Mouse (Mus musculus) thymus, postnatal 10 days (tissue): ENCODE measurements around the gene Apon.
"Not testable (repeated sequence)": the region's sequence is repeated elsewhere in the genome, so short reads cannot be mapped to it uniquely, and the experiment has no call there.

Experiments
- DNase-seq, 2 experiments: peaks; one replicate each; pipeline ENCODE4 v3.0.0; 2021; ENCODE audit warnings: low spot score in 2 of 2

Apon gene

GRCm38 (mm10) chr10:128232420-128232985, 21.4 kb upstream of the Apon start:
- peak; percentile 52 to 79 for DNase-seq

DNA sequence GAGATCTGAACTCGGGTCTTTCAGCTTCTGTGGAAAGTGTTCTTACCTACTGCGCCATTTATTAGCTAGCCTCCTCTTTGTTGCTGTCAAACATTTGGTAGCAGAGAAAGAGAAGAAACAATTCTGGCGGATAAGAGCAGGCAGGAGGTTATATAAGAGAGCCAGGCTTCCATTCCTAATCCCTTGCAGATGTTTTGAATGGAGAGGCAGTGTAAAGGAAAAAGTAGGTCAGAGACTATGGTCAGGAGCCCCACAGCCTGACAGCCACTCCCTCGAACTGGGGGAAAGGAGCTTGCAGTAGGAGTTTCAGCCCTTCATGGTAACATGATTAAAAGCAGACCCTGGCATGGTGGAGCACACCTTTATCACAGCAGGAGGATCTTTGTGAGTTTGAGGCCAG, 17.6 kb upstream of the Apon start:
- no peak for DNase-seq

- no peak for DNase-seq
Measured at GRCm38 (mm10) chr10:128237807-128238480, 16.0 kb upstream of the Apon start.

DNA sequence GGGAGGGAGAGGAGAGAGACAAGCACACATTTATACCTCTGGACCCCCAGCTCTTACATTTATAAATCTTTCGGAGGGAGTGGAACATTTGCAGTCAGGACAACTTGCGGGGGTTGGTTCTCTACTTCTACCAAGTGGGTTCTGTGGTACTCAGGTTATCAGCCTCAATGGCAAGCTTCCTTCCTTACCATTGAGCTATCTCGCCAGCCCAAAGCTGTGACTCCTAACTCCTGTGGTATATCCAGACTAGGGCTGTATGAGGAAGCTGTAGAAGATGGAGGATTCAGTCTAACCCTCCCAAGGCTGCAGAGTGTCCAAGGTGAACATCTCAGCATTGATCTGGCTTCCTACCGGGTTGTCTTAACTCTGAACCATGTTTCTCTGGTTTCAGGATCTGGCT, 14.8 kb upstream of the Apon start:
- no peak for DNase-seq

- DNase-seq, result no peak
Measured at GRCm38 (mm10) chr10:128240131-128240530, 13.8 kb upstream of the Apon start.

DNA sequence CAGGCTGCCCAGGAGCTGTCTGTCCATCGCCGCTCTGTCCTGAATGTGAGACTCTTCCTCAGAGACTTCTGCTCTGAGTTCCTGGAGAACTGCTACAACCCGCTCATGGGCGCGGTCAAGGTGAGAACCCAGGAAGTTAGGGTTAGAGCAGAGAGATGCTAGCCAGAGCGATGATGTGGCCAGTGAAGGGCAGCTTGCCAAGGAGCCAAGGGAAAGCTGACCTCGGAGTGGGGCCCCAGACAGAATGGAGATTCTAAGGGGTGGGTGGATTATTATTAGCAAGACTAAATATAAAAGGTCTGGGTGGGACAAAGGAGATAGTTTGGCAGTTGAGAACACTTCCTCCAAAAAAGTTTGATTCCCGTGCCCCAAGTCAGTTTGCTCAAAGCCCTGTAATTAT, 10.6 kb upstream of the Apon start:
- no peak for DNase-seq

GRCm38 (mm10) chr10:128244121-128244520, 9.8 kb upstream of the Apon start:
- no peak for DNase-seq

- DNase-seq, result no peak
Measured at GRCm38 (mm10) chr10:128247020-128247732, 6.7 kb upstream of the Apon start.

GRCm38 (mm10) chr10:128250565-128250964, 3.3 kb upstream of the Apon start:
- DNase-seq, result no peak

GRCm38 (mm10) chr10:128255925-128256324, 2.0 kb downstream of the Apon start:
- DNase-seq, result no peak

GRCm38 (mm10) chr10:128256328-128256727, 2.4 kb downstream of the Apon start:
- no peak for DNase-seq

- no peak for DNase-seq
Measured at GRCm38 (mm10) chr10:128258953-128259352, 5.1 kb downstream of the Apon start.

DNA sequence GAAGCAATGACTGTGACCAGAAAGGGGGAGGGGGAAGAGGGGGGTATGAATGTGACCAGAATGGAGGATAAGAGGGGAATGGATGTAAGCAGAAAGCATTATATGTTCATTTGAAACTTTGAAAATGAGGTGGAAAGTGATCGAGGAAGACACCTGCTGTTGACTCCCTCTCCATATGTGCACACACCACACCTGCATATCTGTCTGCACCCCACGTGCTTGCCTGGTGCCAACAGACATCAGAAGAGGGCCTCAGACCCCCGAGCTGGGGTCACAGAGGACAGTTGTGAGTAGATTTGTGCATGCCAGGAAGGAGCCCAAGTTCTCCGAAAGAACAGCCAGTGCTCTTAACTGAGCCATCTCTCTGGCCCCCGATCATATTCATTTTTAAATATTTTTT, 6.0 kb downstream of the Apon start:
- no peak for DNase-seq

- DNase-seq, result not testable (repeated sequence)
Measured at GRCm38 (mm10) chr10:128260376-128260775, 6.5 kb downstream of the Apon start.

DNA sequence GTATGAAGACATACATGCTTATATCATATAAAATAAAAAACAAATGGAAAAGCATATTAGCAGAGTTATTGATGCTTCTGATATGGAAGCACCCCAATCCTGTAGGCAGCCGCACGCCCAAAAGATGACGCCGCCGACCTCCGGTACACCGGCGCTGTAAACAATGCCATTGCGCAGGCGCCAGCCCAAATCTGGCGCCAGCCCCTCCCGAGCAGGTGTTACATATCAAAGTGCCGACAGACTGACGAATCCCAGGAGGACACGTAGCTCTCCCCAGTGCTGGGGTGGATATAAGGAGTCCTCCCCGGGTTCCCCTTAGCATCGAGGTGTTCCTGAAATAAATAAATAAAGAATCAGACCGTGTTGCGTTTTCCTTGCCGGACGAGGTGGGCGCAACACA, 8.4 kb downstream of the Apon start:
- no peak for DNase-seq

DNA sequence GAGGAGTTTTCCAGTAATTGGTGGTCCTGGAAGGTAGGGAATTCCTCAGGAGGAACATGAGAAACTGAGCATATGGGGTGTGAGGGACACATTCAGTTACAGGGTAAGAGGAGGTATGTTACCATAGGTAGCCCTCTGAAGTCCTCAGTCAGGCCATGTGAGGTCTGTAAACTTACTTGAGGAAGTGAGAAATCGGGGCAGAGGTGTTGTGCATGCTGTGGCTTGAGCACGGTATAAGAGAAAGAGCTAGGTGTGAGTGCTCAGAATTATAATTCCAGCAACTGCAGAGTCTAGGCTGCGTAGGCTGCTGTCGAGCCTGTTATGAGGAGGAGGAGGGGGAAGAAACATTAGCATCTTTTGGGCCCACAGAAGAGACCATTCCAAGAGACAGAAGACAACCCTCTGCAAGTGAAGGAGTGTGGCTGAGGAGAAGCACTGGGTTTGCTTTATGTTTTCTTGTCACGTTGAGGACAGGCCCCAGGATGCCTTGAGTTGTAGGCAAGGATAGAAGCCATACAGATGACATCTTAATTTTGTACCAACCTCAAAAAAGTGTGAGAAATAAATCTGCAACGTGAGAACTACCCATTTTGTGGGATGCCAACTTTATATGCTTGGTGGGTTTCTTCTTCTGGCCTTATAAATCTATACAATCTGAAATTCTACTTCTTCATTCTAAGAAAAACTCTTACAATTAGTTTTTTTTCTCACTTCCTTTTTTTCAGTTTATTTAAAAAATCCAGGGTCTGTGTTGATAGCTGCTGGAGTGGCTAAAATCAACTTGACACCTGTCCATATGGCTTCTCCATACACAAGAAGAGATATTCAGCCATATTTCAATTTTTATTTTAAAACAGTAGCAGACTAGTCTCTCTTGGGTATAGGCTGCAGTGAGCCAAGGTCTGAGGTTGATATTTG, 9.8 kb downstream of the Apon start:
- DNase-seq, result no peak

- DNase-seq, result no peak
Measured at GRCm38 (mm10) chr10:128268371-128268770, 14.5 kb downstream of the Apon start, which contains the start of gene Apof. Gene Apof (plus strand): TSS chr10:128268671.

DNA sequence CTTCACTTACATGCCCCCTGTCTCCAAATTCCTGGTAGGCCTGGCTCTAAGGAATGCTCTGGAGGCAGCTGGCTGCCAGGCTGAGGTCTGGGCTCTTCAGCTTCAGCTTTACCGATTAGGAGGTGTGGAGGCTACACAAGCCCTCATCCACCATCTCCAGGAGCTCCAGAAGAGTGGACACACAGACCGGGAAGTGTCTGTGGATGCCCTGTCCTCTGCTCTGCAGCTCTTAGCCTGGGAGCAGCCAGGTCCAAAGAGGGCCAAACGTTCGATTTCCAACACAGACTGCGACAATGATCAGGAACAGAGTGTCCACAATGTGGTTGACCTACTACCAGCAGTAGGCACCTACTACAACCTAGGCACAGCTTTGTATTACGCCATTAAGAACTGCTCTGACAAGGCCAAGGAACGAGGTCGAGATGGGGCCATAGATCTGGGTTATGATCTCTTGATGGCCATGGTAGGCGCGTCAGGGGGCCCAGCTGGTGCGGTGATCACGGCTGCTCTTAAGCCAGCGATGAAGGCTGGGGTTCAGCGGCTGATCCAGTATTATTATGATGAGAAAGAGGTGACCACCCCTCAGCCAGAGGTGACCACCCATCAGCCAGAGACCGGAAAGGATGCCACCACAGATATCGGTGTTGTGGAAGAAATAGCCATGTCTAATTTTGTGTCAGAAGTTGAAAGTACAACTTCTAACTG, 15.5 kb downstream of the Apon start:
- DNase-seq, result no peak

- peak; percentile 92 to 94 for DNase-seq
Measured at GRCm38 (mm10) chr10:128270287-128270841, 16.5 kb downstream of the Apon start, which contains the start of gene Stat2. Gene Stat2 (plus strand): TSS chr10:128270559.

DNA sequence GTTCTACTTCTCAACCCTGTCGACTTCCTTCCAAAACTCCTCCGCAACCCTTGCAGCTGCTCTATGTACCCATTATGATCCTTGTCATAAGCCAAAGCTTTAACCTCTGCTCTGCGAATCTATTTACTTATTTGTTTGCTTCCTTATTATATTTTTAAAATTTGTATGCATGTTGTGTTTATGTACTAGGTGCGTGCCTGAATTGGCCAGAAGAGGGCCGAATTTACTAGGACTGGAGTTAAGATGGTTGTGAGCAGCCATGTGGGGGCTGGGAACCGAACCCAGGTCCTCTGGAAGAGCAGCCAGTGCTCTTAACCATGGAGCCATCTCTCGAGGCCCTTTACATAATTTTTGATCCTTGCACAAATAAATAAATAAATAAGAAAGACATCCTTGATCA, 17.0 kb downstream of the Apon start:
- DNase-seq, result no peak

DNA sequence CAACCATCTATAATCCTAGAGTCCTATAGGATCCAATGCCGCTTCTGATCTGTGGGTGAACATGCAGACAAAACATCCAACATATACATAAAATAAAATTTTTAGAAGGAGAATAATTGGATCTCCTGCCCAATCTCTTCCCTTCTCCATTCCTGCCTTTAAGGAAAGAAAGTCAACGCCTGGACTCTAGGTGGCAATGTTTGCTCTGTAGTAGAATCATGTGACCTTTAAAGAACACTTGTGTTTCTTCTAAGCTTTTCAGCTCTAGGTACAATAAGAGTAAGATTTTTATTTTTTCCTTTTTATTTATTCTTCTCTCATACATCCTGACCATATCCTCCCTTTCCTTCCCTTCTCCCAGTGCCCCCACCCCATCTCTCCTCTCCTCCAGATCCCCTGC, 18.0 kb downstream of the Apon start:
- no peak for DNase-seq
